In genomic region chr7:89046405-89047217, GRCm38 (mm10) we compare ENCODE assay signal across 29 mouse cellular contexts.
A peak's percentile ranks its signal among the peaks of the same experiment; 100 is the strongest.
DNase-seq lines count a peak whose midpoint lies in the region; ATAC-seq lines count a peak whose summit lies in the region.
"Had no signal": no experiment of that assay in that cellular context is flagged by ENCODE, and none has a peak within 500 bp of the region (broad histone marks: within the 10 kb centered on the region; RNA-seq: fewer than 3 reads in every experiment).

No protein-coding gene starts in this region.

- H3K27me3 ChIP-seq in hindbrain, embryonic 13.5 days, result no peaks in the 10 kb centered on the region
- H3K27me3 ChIP-seq in hindbrain, embryonic 11.5 days (ENCODE audit: control insufficient read depth, insufficient read depth, low read length), result no peaks in the 10 kb centered on the region
- H3K27me3 ChIP-seq in forebrain, embryonic 13.5 days, result no peaks in the 10 kb centered on the region
- no peaks in the 10 kb centered on the region for H3K27me3 ChIP-seq in hindbrain, embryonic 16.5 days (replicated peaks; ENCODE audit: control insufficient read depth, insufficient read depth, low read length)
- H3K27me3 ChIP-seq: CH12.LX; embryonic facial prominence, embryonic 15.5 days; heart, embryonic 12.5 days; kidney, embryonic 15.5 days; liver, embryonic 13.5 days; neural tube, embryonic 12.5 days; stomach, embryonic 15.5 days had no signal

- no peaks in the 10 kb centered on the region for H3K9me3 ChIP-seq in hindbrain, embryonic 13.5 days
- no peaks in the 10 kb centered on the region for H3K9me3 ChIP-seq in hindbrain, embryonic 11.5 days (ENCODE audit: control insufficient read depth, low read length)
- no peaks in the 10 kb centered on the region for H3K9me3 ChIP-seq in forebrain, embryonic 13.5 days (replicated peaks)
- no peaks in the 10 kb centered on the region for H3K9me3 ChIP-seq in hindbrain, embryonic 16.5 days (ENCODE audit: control insufficient read depth, low read length)
- H3K9me3 ChIP-seq: embryonic facial prominence, embryonic 15.5 days; G1E; heart, embryonic 12.5 days; kidney, embryonic 15.5 days; liver, embryonic 13.5 days; neural tube, embryonic 12.5 days; stomach, embryonic 15.5 days had no signal

- H3K36me3 ChIP-seq in hindbrain, embryonic 13.5 days, result no peaks in the 10 kb centered on the region
- no peaks in the 10 kb centered on the region for H3K36me3 ChIP-seq in hindbrain, embryonic 11.5 days (ENCODE audit: control insufficient read depth, insufficient read depth, low read length)
- H3K36me3 ChIP-seq in forebrain, embryonic 13.5 days (ENCODE audit: poor library complexity, severe bottlenecking), result no peaks in the 10 kb centered on the region
- no peaks in the 10 kb centered on the region for H3K36me3 ChIP-seq in hindbrain, embryonic 16.5 days (ENCODE audit: control insufficient read depth, insufficient read depth, low read length)
- H3K36me3 ChIP-seq: embryonic facial prominence, embryonic 15.5 days; G1E; heart, embryonic 12.5 days; kidney, embryonic 15.5 days; liver, embryonic 13.5 days; neural tube, embryonic 12.5 days; stomach, embryonic 15.5 days had no signal

- no peaks in the 10 kb centered on the region for H3K4me1 ChIP-seq in hindbrain, embryonic 13.5 days (replicated peaks)
- no peaks in the 10 kb centered on the region for H3K4me1 ChIP-seq in hindbrain, embryonic 11.5 days (replicated peaks; ENCODE audit: control insufficient read depth, insufficient read depth, low read length)
- 0 out of 2 replicates have a peak, but pooled peaks cover 7% of the 10 kb centered on the region for H3K4me1 ChIP-seq in forebrain, embryonic 13.5 days
- no peaks in the 10 kb centered on the region for H3K4me1 ChIP-seq in hindbrain, embryonic 16.5 days (ENCODE audit: control insufficient read depth, insufficient read depth, low read depth, low read length)
- H3K4me1 ChIP-seq: embryonic facial prominence, embryonic 15.5 days; heart, embryonic 12.5 days; liver, embryonic 13.5 days; neural tube, embryonic 12.5 days; stomach, embryonic 15.5 days had no signal

- peak; percentile 76 for ATAC-seq in hindbrain, embryonic 13.5 days (ENCODE audit: low FRiP score)
- ATAC-seq in hindbrain, embryonic 11.5 days (ENCODE audit: low FRiP score), result no peak
- peak; percentile 88 for ATAC-seq in forebrain, embryonic 13.5 days
- peak; percentile 73 for ATAC-seq in hindbrain, embryonic 16.5 days
- ATAC-seq: activated CD4-positive, CD25-positive, alpha-beta regulatory T cell, adult 4 months had no signal

- no peak overlapping the region for H3K27ac ChIP-seq in hindbrain, embryonic 13.5 days
- H3K27ac ChIP-seq in hindbrain, embryonic 11.5 days (ENCODE audit: low read depth, low read length), result no peak overlapping the region
- H3K27ac ChIP-seq in forebrain, embryonic 13.5 days, result no peak overlapping the region
- no peak overlapping the region for H3K27ac ChIP-seq in hindbrain, embryonic 16.5 days (ENCODE audit: low read depth, low read length)
- H3K27ac ChIP-seq: embryonic facial prominence, embryonic 15.5 days; kidney, embryonic 15.5 days; liver, embryonic 13.5 days; neural tube, embryonic 12.5 days; stomach, embryonic 15.5 days had no signal

- no peak overlapping the region for H3K4me2 ChIP-seq in hindbrain, embryonic 13.5 days
- no peak overlapping the region for H3K4me2 ChIP-seq in hindbrain, embryonic 11.5 days (replicated peaks; ENCODE audit: low read depth, low read length)
- no peak overlapping the region for H3K4me2 ChIP-seq in forebrain, embryonic 13.5 days
- no peak overlapping the region for H3K4me2 ChIP-seq in hindbrain, embryonic 16.5 days (ENCODE audit: low read length)
- H3K4me2 ChIP-seq: embryonic facial prominence, embryonic 15.5 days; heart, embryonic 12.5 days; kidney, embryonic 15.5 days; liver, embryonic 13.5 days; neural tube, embryonic 12.5 days; stomach, embryonic 15.5 days had no signal

- DNase-seq in hindbrain, embryonic 11.5 days (ENCODE audit: low spot score), result no peak
- peak; percentile 30 for DNase-seq in Muller cell, postnatal 12 days (ENCODE audit: inconsistent ontology term)
- DNase-seq in cerebellum, adult 11-12 months, result no peak
- DNase-seq in right cerebral cortex, postnatal 4 days, result no peak
- DNase-seq: adrenal gland, postnatal 10 days; B cell, adult 2 months; cerebellum, adult 8-10 months; cerebellum, postnatal 36 days; embryo, embryonic 11 days; gastrocnemius, postnatal 10 days; heart, postnatal 10 days; kidney, adult 11 months; kidney, postnatal 36 days; liver, embryonic 13.5 days; lung, adult 2 months; right cerebral cortex, adult 18-20 months; thymus, adult 18-20 months; thymus, postnatal 36 days had no signal

- H3K4me3 ChIP-seq in hindbrain, embryonic 13.5 days, result no peak overlapping the region
- H3K4me3 ChIP-seq in hindbrain, embryonic 11.5 days (ENCODE audit: low read depth, low read length), result no peak overlapping the region
- H3K4me3 ChIP-seq in forebrain, embryonic 13.5 days, result no peak overlapping the region
- no peak overlapping the region for H3K4me3 ChIP-seq in hindbrain, embryonic 16.5 days (ENCODE audit: low read length)
- H3K4me3 ChIP-seq: embryonic facial prominence, embryonic 15.5 days; heart, embryonic 12.5 days; kidney, embryonic 15.5 days; liver, embryonic 13.5 days; neural tube, embryonic 12.5 days; stomach, embryonic 15.5 days had no signal

- WGBS in hindbrain, embryonic 13.5 days, result 56% methylated on average over 3 of the region's 3 CpGs
- 82% methylated on average over 3 of the region's 3 CpGs for WGBS in hindbrain, embryonic 11.5 days
- 30% methylated on average over 3 of the region's 3 CpGs for WGBS in forebrain, embryonic 13.5 days
- WGBS in hindbrain, embryonic 16.5 days, result 60% methylated on average over 3 of the region's 3 CpGs

- no peak overlapping the region for H3K9ac ChIP-seq in hindbrain, embryonic 13.5 days
- no peak overlapping the region for H3K9ac ChIP-seq in hindbrain, embryonic 11.5 days (ENCODE audit: low read depth, low read length)
- H3K9ac ChIP-seq in forebrain, embryonic 13.5 days, result no peak overlapping the region
- no peak overlapping the region for H3K9ac ChIP-seq in hindbrain, embryonic 16.5 days (ENCODE audit: low read depth, low read length)
- H3K9ac ChIP-seq: embryonic facial prominence, embryonic 15.5 days; heart, embryonic 12.5 days; kidney, embryonic 15.5 days; liver, embryonic 13.5 days; neural tube, embryonic 12.5 days; stomach, embryonic 15.5 days had no signal
